Mouse (Mus musculus) ES-E14 (cell line): ENCODE results near the gene Wdr75.

Experiments
- MAFK ChIP-seq: IDR thresholded peaks from 2 replicates; pipeline ENCODE4 v1.6.1; 2014; ENCODE audit warnings: mild to moderate bottlenecking, low read depth, low read length, inconsistent platforms; ENCODE audit not compliant: insufficient read depth
- ZC3H11A ChIP-seq: IDR thresholded peaks from 2 replicates; pipeline ENCODE4 v1.6.1; 2012; ENCODE audit warnings: low read depth, mild to moderate bottlenecking, inconsistent platforms, low read length, borderline replicate concordance
- ZNF384 ChIP-seq: IDR thresholded peaks from 2 replicates; pipeline ENCODE4 v1.6.1; 2012; ENCODE audit warnings: low read depth, low read length, inconsistent platforms

DNA sequence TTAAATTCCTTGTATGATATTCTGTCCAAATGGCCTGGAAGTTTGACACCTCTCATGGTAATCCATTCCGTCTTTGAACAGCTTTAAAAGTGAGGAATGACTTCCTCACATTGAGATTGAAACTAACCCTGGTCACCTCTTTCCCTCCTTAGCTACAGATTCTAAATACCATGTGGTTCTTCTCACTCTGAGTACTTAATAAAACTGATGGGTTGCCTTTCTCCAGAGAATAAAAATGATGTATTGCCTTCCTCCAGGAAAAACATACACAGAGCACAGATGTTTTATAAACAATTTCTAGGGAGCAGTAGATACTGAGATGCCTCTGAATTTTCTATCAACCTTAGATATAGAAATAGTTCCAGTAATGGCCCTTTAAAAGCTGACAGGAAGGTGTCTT lies 73.1 kb downstream of the Wdr75 start:
- TF ChIP-seq MAFK (no peak), ZC3H11A (no peak), ZNF384 (no peak)
